Mouse (Mus musculus): ENCODE measurements at regions not wholly inside any gene's neighbourhood (a gene's known extent, or its start where the extent isn't known, plus 50 kb on each side); places are given as distances from the start of the nearest gene placed in this dataset.
A peak's percentile ranks its signal among the peaks of the same experiment; 100 is the strongest.

- Histone ChIP-seq H3K36me3 (replicated peaks; ENCODE audit: insufficient read depth, low read length) (no peaks in the 10 kb centered on the region), H3K27me3 (ENCODE audit: insufficient read depth, low read length) (no peaks in the 10 kb centered on the region), H3K9me3 (ENCODE audit: low read length) (no peaks in the 10 kb centered on the region), H3K4me1 (ENCODE audit: insufficient read depth) (no peaks in the 10 kb centered on the region), H3K27ac (ENCODE audit: low read depth) (no peak overlapping the region), H3K4me2 (ENCODE audit: low read depth, low read length) (no peak overlapping the region), H3K9ac (replicated peaks) (no peak overlapping the region), H3K4me3 (ENCODE audit: low read depth, low read length) (no peak overlapping the region)
- 14% methylated on average over 1 of the region's 1 CpGs for WGBS (ENCODE audit: insufficient replicate concordance)
- ATAC-seq (no peak), DNase-seq (no peak)
- no peak for TF ChIP-seq EP300 (IDR thresholded peaks at IDR 0.05; ENCODE audit: low read depth)
- no peak for TF ChIP-seq CTCF (IDR thresholded peaks at IDR 0.05; ENCODE audit: low read depth)
These were observed 1087.5 kb downstream of the Cdh11 start for GRCm38 (mm10) chr8:101697948-101698347.

- Histone ChIP-seq H3K27ac (ENCODE audit: low read depth) (no peak overlapping the region), H3K4me1 (ENCODE audit: insufficient read depth) (no peaks in the 10 kb centered on the region), H3K27me3 (ENCODE audit: insufficient read depth, low read length) (no peaks in the 10 kb centered on the region), H3K9me3 (ENCODE audit: low read length) (no peaks in the 10 kb centered on the region), H3K4me2 (ENCODE audit: low read depth, low read length) (no peak overlapping the region), H3K36me3 (replicated peaks; ENCODE audit: insufficient read depth, low read length) (no peaks in the 10 kb centered on the region), H3K4me3 (ENCODE audit: low read depth, low read length) (no peak overlapping the region), H3K9ac (replicated peaks) (no peak overlapping the region)
- ATAC-seq (no peak), DNase-seq (no peak)
- TF ChIP-seq CTCF (IDR thresholded peaks at IDR 0.05; ENCODE audit: low read depth) = no peak
- no peak for TF ChIP-seq EP300 (IDR thresholded peaks at IDR 0.05; ENCODE audit: low read depth)
- WGBS (ENCODE audit: insufficient replicate concordance) = 85% methylated on average over 1 of the region's 1 CpGs
These were observed 1094.5 kb downstream of the Cdh11 start for GRCm38 (mm10) chr8:101690901-101691300.

GRCm38 (mm10) chr8:101668921-101669320 is 1116.5 kb downstream of the Cdh11 start:
- no peaks in the 10 kb centered on the region for H3K36me3 ChIP-seq (replicated peaks; ENCODE audit: insufficient read depth, low read length)
- H3K27ac ChIP-seq (ENCODE audit: low read depth) = no peak overlapping the region
- no peak overlapping the region for H3K9ac ChIP-seq (replicated peaks)
- H3K4me3 ChIP-seq (ENCODE audit: low read depth, low read length) = no peak overlapping the region
- DNase-seq (no peak), ATAC-seq (no peak)
- no peaks in the 10 kb centered on the region for H3K27me3 ChIP-seq (ENCODE audit: insufficient read depth, low read length)
- H3K4me1 ChIP-seq (ENCODE audit: insufficient read depth) = no peaks in the 10 kb centered on the region
- no peak for TF ChIP-seq CTCF (IDR thresholded peaks at IDR 0.05; ENCODE audit: low read depth)
- TF ChIP-seq EP300 (IDR thresholded peaks at IDR 0.05; ENCODE audit: low read depth) = no peak
- H3K4me2 ChIP-seq (ENCODE audit: low read depth, low read length) = no peak overlapping the region
- no peaks in the 10 kb centered on the region for H3K9me3 ChIP-seq (ENCODE audit: low read length)
- WGBS (ENCODE audit: insufficient replicate concordance) = 59% methylated on average over 2 of the region's 2 CpGs

GRCm38 (mm10) chr8:101662874-101663273 is 1122.6 kb downstream of the Cdh11 start:
- H3K36me3 ChIP-seq (replicated peaks; ENCODE audit: insufficient read depth, low read length) = no peaks in the 10 kb centered on the region
- no peaks in the 10 kb centered on the region for H3K4me1 ChIP-seq (ENCODE audit: insufficient read depth)
- no peaks in the 10 kb centered on the region for H3K9me3 ChIP-seq (ENCODE audit: low read length)
- H3K27me3 ChIP-seq (ENCODE audit: insufficient read depth, low read length) = no peaks in the 10 kb centered on the region
- DNase-seq (no peak), ATAC-seq (no peak)
- H3K4me2 ChIP-seq (ENCODE audit: low read depth, low read length) = no peak overlapping the region
- WGBS (ENCODE audit: insufficient replicate concordance) = 59% methylated on average over 2 of the region's 2 CpGs
- H3K4me3 ChIP-seq (ENCODE audit: low read depth, low read length) = no peak overlapping the region
- H3K27ac ChIP-seq (ENCODE audit: low read depth) = no peak overlapping the region
- TF ChIP-seq EP300 (IDR thresholded peaks at IDR 0.05; ENCODE audit: low read depth) (no peak), CTCF (IDR thresholded peaks at IDR 0.05; ENCODE audit: low read depth) (no peak)
- no peak overlapping the region for H3K9ac ChIP-seq (replicated peaks)

GRCm38 (mm10) chr8:101655292-101655691 is 1130.2 kb downstream of the Cdh11 start:
- no peak for ATAC-seq
- 51% methylated on average over 2 of the region's 2 CpGs for WGBS (ENCODE audit: insufficient replicate concordance)
- Histone ChIP-seq H3K9me3 (ENCODE audit: low read length) (no peaks in the 10 kb centered on the region), H3K27me3 (ENCODE audit: insufficient read depth, low read length) (no peaks in the 10 kb centered on the region), H3K4me2 (ENCODE audit: low read depth, low read length) (no peak overlapping the region), H3K36me3 (replicated peaks; ENCODE audit: insufficient read depth, low read length) (no peaks in the 10 kb centered on the region), H3K27ac (ENCODE audit: low read depth) (no peak overlapping the region), H3K4me3 (ENCODE audit: low read depth, low read length) (no peak overlapping the region), H3K9ac (replicated peaks) (no peak overlapping the region), H3K4me1 (ENCODE audit: insufficient read depth) (no peaks in the 10 kb centered on the region)
- DNase-seq = no peak
- TF ChIP-seq CTCF (IDR thresholded peaks at IDR 0.05; ENCODE audit: low read depth) (no peak), EP300 (IDR thresholded peaks at IDR 0.05; ENCODE audit: low read depth) (no peak)

GRCm38 (mm10) chr8:101628816-101629215 is 1156.6 kb downstream of the Cdh11 start:
- Histone ChIP-seq H3K9me3 (ENCODE audit: low read length) (no peaks in the 10 kb centered on the region), H3K4me2 (ENCODE audit: low read depth, low read length) (no peak overlapping the region), H3K27me3 (ENCODE audit: insufficient read depth, low read length) (no peaks in the 10 kb centered on the region), H3K4me1 (ENCODE audit: insufficient read depth) (no peaks in the 10 kb centered on the region), H3K9ac (replicated peaks) (no peak overlapping the region), H3K27ac (ENCODE audit: low read depth) (no peak overlapping the region), H3K36me3 (replicated peaks; ENCODE audit: insufficient read depth, low read length) (no peaks in the 10 kb centered on the region), H3K4me3 (ENCODE audit: low read depth, low read length) (no peak overlapping the region)
- 40% methylated on average over 1 of the region's 1 CpGs for WGBS (ENCODE audit: insufficient replicate concordance)
- 0 out of 2 replicates have a peak, but pooled peaks have one; percentile 12 for TF ChIP-seq CTCF (IDR thresholded peaks at IDR 0.05; ENCODE audit: low read depth)
- no peak for TF ChIP-seq EP300 (IDR thresholded peaks at IDR 0.05; ENCODE audit: low read depth)
- ATAC-seq (no peak), DNase-seq (no peak)

GRCm38 (mm10) chr8:101621941-101622340 is 1163.5 kb downstream of the Cdh11 start:
- no peak for ATAC-seq
- Histone ChIP-seq H3K9ac (replicated peaks) (no peak overlapping the region), H3K4me2 (ENCODE audit: low read depth, low read length) (no peak overlapping the region), H3K4me1 (ENCODE audit: insufficient read depth) (no peaks in the 10 kb centered on the region), H3K27ac (ENCODE audit: low read depth) (no peak overlapping the region), H3K36me3 (replicated peaks; ENCODE audit: insufficient read depth, low read length) (no peaks in the 10 kb centered on the region), H3K9me3 (ENCODE audit: low read length) (no peaks in the 10 kb centered on the region), H3K27me3 (ENCODE audit: insufficient read depth, low read length) (no peaks in the 10 kb centered on the region), H3K4me3 (ENCODE audit: low read depth, low read length) (no peak overlapping the region)
- no peak for DNase-seq
- TF ChIP-seq CTCF (IDR thresholded peaks at IDR 0.05; ENCODE audit: low read depth) (no peak), EP300 (IDR thresholded peaks at IDR 0.05; ENCODE audit: low read depth) (no peak)
- 76% methylated on average over 1 of the region's 1 CpGs for WGBS (ENCODE audit: insufficient replicate concordance)
